9 mouse cellular contexts compared by ENCODE assay signal in the genomic region with DNA sequence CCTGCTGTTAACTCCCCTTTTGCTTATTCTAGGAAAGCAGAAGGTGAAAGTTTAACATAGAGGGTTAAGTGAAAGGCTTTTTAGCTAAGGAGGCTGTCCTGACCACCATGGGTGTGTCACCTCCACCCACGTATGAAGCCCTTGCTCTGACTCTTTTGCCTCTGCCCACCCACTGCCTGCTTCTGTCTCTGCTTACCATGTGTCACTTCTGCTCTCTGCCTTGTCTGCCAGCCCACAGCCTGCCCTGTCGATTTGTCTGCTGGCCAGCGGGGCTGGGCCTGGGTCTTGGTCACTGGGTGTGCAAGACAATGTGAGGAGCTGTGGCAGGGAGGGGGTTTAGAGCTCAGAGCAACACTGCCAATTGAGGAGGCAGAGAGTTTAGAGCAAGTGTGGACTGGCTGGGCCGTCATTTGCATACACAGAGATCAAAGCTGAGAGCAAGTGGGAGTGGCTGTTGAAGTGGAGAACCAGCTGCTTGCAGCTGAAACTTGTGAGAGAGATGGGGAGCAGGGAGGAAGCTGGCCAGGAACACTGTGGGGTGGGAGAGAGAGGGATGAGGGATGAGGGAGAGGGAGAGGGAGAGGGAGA.
DNase-seq lines count a peak whose midpoint lies in the region; ATAC-seq lines count a peak whose summit lies in the region.
"Had no signal": no experiment of that assay in that cellular context is flagged by ENCODE, and none has a peak within 500 bp of the region (broad histone marks: within the 10 kb centered on the region; RNA-seq: fewer than 3 reads in every experiment).

No protein-coding gene starts in this region.

- H3K4me3 ChIP-seq in hindbrain, embryonic 11.5 days (ENCODE audit: low read depth, low read length), result no peak overlapping the region
- H3K4me3 ChIP-seq in hindbrain, embryonic 12.5 days, result no peak overlapping the region
- no peak overlapping the region for H3K4me3 ChIP-seq in embryonic facial prominence, embryonic 15.5 days (replicated peaks)

- peak; percentile 53 for ATAC-seq in hindbrain, embryonic 11.5 days (ENCODE audit: low FRiP score)
- no peak for ATAC-seq in hindbrain, embryonic 12.5 days (ENCODE audit: low FRiP score)
- ATAC-seq in embryonic facial prominence, embryonic 15.5 days (ENCODE audit: insufficient number of reproducible peaks, low FRiP score, low TSS enrichment, low read depth), result no peak

- H3K4me1 ChIP-seq in hindbrain, embryonic 11.5 days (replicated peaks; ENCODE audit: control insufficient read depth, insufficient read depth, low read length), result no peaks in the 10 kb centered on the region
- no peaks in the 10 kb centered on the region for H3K4me1 ChIP-seq in hindbrain, embryonic 12.5 days
- no peaks in the 10 kb centered on the region for H3K4me1 ChIP-seq in embryonic facial prominence, embryonic 15.5 days

- H3K9ac ChIP-seq in hindbrain, embryonic 11.5 days (ENCODE audit: low read depth, low read length), result no peak overlapping the region
- no peak overlapping the region for H3K9ac ChIP-seq in hindbrain, embryonic 12.5 days
- H3K9ac ChIP-seq in embryonic facial prominence, embryonic 15.5 days, result no peak overlapping the region

- H3K36me3 ChIP-seq in hindbrain, embryonic 11.5 days (ENCODE audit: control insufficient read depth, insufficient read depth, low read length), result no peaks in the 10 kb centered on the region
- H3K36me3 ChIP-seq in hindbrain, embryonic 12.5 days, result no peaks in the 10 kb centered on the region
- no peaks in the 10 kb centered on the region for H3K36me3 ChIP-seq in embryonic facial prominence, embryonic 15.5 days

- intact Hi-C loops in gastrocnemius, postnatal 36 days (cut with DNase I), result no loop called here
- intact Hi-C loops in gastrocnemius, postnatal 14 days (cut with DNase I; ENCODE audit: low total_unique reads), result no loop called here

- no peak overlapping the region for H3K4me2 ChIP-seq in hindbrain, embryonic 11.5 days (replicated peaks; ENCODE audit: low read depth, low read length)
- H3K4me2 ChIP-seq in hindbrain, embryonic 12.5 days (replicated peaks), result no peak overlapping the region; the same call in 1 of the 2 replicates
- peak overlapping the region; percentile 24; the same call in 1 of the 2 replicates for H3K4me2 ChIP-seq in embryonic facial prominence, embryonic 15.5 days (replicated peaks)
- H3K4me2 ChIP-seq: liver, embryonic 11.5 days had no signal

- H3K9me3 ChIP-seq in hindbrain, embryonic 11.5 days (ENCODE audit: control insufficient read depth, low read length), result no peaks in the 10 kb centered on the region
- no peaks in the 10 kb centered on the region for H3K9me3 ChIP-seq in hindbrain, embryonic 12.5 days (replicated peaks)
- no peaks in the 10 kb centered on the region for H3K9me3 ChIP-seq in embryonic facial prominence, embryonic 15.5 days (replicated peaks)

- no peaks in the 10 kb centered on the region for H3K27me3 ChIP-seq in hindbrain, embryonic 11.5 days (ENCODE audit: control insufficient read depth, insufficient read depth, low read length)
- H3K27me3 ChIP-seq in hindbrain, embryonic 12.5 days, result no peaks in the 10 kb centered on the region
- H3K27me3 ChIP-seq in embryonic facial prominence, embryonic 15.5 days, result no peaks in the 10 kb centered on the region

- no peak overlapping the region for H3K27ac ChIP-seq in hindbrain, embryonic 11.5 days (ENCODE audit: low read depth, low read length)
- H3K27ac ChIP-seq in hindbrain, embryonic 12.5 days, result no peak overlapping the region
- H3K27ac ChIP-seq in embryonic facial prominence, embryonic 15.5 days (replicated peaks), result no peak overlapping the region

- DNase-seq in hindbrain, embryonic 11.5 days (ENCODE audit: low spot score), result peak; percentile 6
- DNase-seq in ZHBTc4 (ENCODE audit: low read depth, low spot score), result peak; percentile 51
- peak; percentile 10 for DNase-seq in lung, postnatal 14 days
- no peak for DNase-seq in gastrocnemius, postnatal 36 days
- no peak for DNase-seq in frontal cortex, postnatal 14 days (ENCODE audit: low spot score in 2 of 2)
- no peak for DNase-seq in gastrocnemius, postnatal 14 days

- 16% methylated on average over 4 of the region's 4 CpGs for WGBS in hindbrain, embryonic 11.5 days
- WGBS in hindbrain, embryonic 12.5 days, result 28% methylated on average over 4 of the region's 4 CpGs
- WGBS in embryonic facial prominence, embryonic 15.5 days, result 16% methylated on average over 4 of the region's 4 CpGs

Comparison
In these comparisons a context has a peak if more than half of its experiments do, and no peak if none do; other contexts are left out.
1. DNase-seq: peak in hindbrain, embryonic 11.5 days (single experiment), ZHBTc4 (single experiment) and lung, postnatal 14 days (single experiment); none in gastrocnemius, postnatal 36 days (0 of 2), frontal cortex, postnatal 14 days (0 of 2) and gastrocnemius, postnatal 14 days (single experiment).